Mouse (Mus musculus): ENCODE measurements at regions not wholly inside any gene's neighbourhood (a gene's known extent, or its start where the extent isn't known, plus 50 kb on each side); places are given as distances from the start of the nearest gene placed in this dataset.

DNA sequence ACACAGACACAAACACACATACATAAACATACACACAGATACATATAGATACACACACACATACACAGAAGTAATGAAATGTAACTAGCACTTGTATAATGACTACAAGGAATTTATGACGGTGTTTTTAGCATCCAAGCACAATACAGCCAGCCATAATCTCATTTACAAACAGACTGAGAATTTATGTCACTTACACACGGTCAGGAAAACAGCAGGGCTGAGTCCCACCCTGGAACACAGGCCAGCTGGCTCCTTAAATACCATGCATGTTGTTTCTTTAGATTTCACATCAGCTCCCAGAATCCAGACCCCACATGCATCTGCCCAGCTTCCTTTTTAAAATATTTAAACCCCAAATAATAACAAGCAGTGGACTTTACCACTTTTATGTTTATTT lies 123.1 kb upstream of the Clnk start:
- no peak for ATAC-seq

DNA sequence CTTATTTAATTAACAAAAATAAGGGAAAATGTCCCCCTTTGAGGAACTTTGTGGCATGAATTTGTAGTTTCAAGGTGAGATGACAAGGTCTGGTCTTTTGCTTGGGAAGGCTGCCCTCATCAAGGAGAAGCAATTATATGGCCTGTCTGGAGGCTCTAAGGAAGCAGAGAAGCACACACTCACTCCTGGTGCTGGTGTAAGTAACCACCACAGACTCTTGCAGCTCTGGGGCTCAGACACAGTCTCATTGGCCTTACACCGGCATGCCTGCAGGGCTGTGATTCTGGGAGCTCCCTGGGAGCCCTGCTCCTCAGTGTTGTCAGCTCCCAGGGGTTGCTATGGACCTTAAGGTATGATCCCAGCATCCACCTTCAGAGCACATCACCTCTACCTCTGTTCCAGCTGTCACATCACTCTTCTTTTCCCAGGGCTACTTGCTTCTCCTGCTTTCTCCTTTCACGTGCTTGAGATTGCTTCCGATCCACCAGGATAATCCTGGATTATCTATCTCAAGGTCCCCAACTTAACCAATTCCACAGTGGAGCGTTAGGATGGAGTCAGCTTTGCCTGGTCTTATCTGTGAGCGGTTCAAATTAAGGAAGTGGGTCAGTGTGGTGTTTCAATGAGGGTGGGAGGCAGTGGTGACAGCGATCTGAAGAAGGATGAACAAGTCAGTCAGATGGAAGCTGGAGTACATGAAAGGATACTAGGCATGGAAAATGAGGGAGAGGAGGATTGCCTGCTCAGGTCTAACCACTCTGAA lies 96.0 kb upstream of the Clnk start:
- no peak for ATAC-seq

DNA sequence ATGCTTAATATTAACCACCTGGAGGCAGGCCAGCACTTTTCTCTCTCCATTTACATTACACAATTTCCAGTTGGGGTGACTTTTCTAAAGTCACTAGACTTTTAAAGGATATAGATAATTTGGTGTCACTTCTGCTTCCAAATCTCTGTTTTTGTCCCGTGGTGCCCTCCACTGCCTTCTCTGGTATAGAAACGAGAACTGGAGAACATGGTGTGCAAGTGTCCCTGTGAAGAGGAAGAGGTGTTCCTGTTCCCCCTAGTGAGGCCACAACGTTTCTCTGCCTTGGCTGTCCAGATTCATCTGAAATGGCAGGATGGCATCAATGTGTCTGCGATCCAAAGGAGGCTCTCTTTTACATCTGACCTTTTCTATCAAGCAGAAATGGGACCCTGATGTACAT lies 93.9 kb upstream of the Clnk start:
- no peak for ATAC-seq

DNA sequence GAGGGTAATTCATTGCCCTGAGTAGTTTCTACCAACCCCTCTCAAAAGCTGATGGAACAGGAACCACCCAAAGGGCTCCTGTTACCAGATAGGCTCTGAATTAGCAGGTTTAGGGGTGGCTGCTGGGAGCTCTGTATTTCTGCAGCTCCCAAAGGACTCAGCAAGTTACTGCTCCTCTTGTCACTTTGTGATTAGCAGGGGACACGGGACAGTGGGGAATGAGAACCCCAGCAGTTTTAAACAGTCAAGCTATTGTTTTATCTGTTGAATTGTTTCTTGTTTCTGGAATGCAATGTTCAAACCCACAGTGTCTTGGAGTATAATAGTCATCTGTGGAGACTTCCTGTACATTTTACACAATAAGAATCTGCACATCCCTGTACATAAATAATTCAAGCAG lies 90.4 kb upstream of the Clnk start:
- ATAC-seq = no peak

DNA sequence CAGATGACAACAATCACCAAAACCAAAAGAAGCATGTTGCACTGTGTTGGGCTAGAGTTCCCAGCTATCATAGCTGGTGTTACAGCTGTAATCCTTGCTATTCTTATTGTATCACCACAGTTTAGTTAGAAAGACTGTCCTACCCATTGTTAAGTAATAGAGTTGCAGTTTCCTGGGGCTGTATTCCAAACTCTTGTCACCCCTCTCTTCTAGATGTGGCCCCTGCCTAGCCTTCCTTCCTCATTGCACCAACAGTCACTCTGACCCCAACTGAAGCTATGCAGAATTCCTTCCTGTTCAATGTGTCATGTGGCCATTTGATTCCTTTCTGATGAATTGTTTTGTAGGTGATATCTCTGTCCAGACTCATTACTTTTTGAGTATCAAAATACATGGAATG lies 87.8 kb upstream of the Clnk start:
- ATAC-seq = no peak

DNA sequence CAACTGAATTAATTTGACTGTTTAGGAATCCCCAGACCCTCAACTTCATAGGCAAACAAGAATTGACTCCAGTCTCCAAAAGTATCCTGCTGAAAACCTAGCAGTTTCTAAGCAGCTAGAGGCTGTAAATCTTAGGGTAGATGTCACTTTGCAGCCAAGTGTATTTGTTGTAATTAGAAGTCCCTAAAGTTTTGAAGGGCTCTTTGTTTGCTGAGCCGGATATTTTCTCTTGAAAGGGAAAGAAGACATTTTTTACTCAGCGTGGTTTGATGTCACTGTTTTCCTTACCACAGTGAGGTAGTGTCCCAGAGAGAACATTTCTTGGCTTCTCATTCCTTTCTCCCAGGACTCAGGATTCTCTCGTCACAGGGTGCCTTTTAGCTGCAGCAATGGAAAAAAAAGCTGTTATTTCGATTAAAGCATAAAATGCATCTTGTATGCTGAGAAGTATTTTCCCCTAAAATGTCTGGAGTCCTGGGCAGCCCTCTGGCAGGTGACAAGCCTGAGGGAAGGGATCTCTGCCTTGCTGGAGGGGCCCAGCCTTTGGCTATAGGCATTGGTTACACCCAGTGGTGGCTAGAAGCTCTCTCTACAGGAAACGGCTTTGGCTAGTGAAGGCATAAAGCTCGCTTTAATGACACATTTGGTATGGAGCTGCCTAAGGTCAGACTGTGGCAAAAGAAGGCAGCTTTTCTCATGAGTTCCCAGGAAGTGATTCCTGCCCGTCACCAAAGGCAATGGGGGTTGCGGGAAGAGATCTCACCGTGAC lies 74.1 kb upstream of the Clnk start:
- no peak for ATAC-seq

DNA sequence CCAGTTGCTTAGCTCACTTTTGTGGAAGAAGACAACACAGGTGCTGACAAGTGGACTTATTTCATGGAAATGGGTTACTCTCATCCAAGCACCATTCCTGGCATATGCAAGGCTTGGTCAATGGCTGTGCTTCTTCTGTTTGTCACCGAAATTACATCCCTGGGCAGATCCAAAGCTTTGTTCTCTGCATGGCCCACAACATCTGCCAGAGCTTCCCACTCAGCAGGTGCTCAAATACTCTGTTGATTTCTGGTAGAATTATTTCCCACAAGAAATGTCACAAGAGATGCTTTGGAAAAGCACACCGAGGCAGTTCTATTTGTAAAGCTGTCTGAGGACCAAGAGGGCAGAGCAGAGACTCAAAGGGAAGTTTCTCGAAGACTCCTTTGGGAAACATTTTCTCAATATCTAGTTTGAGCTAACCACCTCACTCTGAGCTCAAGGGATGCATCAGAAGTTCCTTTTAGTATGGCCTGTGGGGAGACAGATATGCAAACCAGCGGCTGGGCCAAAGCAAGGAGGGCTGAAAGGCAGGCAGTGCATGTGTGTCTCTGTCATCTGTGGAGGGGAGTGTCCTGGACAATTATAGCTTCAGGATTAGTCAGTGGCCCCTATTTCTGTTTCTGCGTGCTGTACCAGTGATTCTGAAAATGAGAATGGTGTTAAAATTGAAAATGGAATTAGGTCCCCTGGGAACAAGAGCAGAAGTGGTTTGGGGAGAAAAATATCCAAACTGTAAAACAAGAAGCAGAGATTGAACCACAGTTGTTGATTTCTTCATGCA lies 69.5 kb upstream of the Clnk start:
- ATAC-seq = no peak

DNA sequence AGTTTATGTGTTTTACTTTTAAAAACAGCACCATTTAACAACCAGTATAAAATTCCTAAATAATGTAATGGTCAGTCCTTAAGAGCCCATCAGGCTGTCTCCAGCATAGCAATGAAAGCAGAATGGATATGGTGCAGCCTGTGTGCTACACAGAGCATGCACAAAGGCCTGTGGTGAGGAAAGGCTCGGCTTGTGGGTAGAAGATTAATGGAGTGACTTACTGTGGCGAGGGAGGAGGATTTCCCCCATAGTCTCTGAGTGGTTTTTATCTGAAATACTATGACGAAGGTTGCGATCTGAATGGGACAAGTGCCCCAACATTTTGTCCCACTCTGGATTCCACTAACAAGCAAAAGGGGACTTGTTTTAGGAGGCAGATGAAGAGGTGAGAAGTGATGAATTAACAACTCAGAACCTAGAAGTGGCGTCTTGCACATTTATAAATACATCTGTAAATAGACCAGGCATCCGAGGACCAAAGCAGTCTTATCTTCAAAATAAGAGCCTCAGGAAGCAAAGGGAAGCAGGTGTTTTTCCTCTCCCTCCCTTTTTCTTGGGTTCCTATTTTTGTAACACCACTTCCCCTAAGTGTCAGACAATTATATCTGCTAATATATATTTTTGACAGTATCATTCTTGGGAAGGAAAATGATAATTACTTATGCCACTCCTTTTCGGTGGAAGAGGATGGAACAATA lies 55.9 kb upstream of the Clnk start:
- ATAC-seq = no peak

DNA sequence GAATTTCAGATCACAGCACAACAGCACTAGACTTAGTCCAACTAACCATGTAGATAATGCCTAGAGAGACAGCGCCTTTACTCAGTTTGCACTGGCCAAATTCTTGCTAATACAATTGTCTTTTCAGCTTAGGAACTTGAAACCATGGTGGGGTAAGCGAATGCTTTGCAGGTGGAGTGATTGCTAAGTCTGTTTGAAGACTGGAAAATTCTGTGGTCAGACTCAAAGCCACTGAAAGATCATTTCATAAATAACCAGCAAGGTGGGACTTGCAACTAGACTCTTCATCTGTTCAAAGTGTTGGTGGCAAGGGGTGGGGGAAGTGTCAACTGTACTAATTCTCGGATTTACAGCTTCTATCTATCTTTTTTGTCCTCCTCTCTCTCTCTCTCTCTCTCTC lies 50.4 kb upstream of the Clnk start:
- no peak for ATAC-seq

All from inflammation-experienced regulatory T-cells, adult 6 months (primary cell).